Mouse (Mus musculus) naive thymus-derived CD4-positive, alpha-beta T cell, adult 2 months (primary cell): ENCODE measurements around the gene Krt77.

Experiments used
- DNase-seq: peaks from one replicate; pipeline ENCODE4 v3.0.0-alpha.2; 2011; ENCODE audit warnings: low read depth

The Krt77 gene

DNA sequence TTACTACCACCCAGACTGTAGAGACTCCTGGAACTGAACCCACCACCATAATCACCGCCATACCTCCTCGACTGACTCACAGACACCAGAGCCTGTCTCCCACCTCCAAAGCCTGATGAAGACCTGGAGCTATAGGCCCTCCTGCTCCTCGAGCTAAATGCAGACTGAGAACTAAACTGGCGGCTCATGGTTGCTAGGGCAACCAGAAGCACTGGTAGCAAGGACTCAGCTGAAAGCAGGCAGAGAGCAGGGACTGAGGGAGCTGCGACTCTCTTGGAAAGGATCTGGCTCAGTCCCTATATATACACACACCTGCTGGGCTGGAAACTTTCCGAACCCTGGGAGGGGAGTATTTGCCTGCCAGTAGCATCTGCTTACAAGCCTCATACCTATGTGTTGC lies at the start of gene Krt77:
Krt77 (minus strand) TSS at position 275 of the 400 bp plus-strand sequence.
- no peak for DNase-seq

DNA sequence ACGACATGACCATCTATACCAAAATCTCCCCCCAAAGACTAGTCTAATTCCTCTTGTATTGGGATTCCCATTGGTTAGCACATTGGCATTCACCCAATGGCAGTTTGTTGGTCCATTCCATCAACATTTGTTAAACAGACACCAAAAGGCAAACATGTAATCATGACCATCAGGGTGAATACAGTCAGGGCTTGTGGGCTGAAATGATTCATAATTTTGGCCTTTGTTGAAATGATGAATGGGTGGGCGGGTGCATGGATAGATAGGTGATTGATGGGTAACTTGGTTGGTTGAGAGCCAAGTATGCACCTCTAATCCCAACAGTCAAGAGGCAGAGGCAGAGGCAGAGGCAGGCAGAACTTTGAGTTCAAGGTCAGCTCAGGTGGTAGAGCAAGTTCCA lies 46.6 kb upstream of the Krt77 start:
- no peak for DNase-seq

DNA sequence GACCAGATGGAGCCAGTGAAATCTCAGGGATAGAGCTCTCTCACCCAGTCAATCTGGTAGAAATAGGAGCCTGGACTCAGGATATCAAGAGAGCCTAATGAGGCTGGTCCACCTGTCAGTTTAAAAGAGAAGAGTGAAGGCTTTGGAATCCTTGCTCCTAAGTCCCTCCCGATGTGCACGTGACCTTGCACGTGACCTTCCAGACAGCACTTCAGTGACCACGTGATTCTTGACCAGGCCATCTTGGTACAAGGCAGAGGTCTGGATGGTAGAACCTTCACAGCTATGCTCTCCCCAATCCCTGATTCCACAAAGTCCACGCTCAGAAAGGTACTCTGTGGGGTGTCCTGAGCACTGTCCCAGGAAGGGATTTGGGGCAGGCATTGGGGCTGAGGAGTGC lies 35.3 kb upstream of the Krt77 start:
- no peak for DNase-seq

DNA sequence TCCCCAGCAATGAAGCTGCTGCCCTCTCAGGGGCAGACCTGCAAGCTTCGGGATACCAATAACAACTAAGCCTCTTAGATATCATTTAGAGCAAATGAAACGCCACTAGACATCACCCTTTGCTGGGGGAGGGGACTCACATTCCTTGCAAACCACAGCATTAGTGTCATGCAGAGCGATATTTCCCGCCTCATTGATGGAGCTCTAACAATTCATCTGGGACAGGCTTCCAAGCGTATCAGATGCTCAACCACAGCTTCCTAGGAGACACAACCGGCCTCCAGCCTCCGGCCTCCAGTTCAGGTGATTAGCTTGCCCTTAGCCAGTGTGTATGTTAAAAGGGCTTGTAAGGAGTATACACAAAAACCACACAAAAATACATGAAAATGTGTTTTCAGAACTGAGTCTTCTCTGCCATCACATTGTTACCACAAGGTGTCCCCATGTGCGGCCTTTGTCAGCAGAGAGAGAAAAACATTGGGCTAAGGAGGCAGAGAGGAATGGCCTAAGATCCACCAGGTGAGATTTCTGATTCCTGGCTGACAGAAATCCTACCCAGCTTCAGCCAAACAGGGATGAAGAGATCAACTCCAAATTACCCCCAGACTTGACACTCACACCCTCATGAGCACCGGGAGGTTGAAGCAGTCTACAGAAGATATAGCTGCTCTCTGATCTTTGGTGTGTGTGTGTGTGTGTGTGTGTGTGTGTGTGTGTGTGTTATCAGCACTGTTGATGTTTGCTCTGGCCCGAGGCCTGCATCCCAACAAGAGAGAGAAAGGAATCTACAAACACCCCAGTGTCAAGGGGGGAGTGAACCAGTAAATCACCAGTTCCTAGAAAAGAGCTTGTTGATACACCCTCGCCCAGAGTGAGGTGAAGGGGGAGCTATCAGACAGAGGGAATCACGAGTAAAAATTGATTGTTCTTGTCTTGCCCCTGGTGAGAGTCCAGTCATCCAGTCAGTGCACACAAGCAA lies 33.0 kb upstream of the Krt77 start:
- DNase-seq, result no peak

DNA sequence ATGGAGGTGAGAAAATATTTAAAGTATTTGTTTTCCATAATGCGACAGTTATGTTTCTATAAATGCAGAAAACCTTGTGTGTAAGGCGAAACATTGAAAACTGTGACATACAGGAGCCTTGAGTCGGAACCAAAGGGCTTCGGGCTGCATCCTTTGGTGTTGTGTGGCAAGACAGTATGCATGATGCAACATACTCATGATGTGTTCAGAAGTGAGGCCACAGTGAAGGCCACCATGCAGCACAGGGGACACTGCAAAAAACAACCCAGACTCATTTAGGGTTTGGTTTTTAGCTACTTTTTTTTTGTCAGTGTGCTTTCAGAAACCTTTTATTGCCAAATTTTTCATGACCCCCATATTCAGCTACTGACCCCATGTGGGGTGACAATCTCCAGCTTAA lies 25.7 kb upstream of the Krt77 start:
- DNase-seq, result no peak

DNA sequence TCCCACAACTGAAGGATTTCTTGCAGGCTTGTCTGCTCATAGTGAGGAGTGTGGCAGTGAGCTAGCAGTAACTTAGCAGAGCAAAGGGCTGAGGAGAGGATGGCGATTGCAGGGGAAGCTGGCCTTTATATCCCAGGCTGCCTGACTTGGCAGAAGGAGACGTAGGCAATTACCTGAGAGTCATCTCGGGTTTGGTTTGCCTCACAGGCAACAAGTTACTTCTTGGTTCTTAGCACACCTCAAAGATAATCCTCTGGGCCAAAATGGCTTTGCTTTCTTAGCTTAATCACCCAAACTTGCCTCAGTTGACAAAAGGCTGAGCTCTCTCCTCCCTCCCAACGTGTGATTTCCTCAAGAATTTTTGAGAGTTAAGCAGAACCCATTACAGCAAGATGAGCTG lies 23.3 kb upstream of the Krt77 start, which contains the start of gene Krt76:
Krt76 (minus strand) TSS at position 101 of the 400 bp plus-strand sequence.
- no peak for DNase-seq

DNA sequence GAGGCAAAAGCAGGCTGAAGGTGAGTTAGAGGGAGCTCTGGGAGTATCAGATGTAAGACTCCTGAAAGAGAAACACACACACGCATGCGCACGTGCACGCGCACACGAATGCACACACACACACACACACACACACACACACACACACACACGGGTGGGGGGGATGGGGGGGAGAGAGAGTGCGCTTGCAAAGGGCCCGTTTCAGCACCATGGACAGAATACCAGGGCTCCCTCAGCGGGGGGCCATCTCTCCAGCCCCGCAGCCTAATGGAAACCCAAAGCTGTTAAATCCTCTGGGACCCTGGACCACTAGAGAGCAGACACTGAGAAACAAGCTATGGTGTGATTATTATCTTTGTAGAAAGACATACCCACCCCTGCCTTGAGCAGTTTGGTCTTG lies 10.3 kb upstream of the Krt77 start:
- DNase-seq, result no peak

DNA sequence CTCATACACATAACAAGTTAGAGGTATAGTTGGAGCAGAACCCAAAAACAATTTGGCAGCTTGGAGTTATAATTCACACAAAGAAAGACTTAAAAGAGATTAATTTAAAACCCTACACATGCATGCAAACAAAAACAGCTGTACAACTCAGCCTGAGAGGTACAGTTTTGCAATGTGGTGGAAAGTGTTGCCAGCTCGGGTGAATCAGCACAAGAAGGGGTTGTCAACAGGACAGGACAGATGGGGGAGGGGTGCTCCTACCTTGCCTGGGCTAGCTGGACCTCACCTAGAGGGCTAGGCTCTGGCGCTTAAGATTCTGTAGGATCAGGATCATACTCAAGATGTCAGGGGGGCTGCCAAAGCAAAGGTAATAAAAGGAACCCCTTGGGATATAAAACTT lies 8.5 kb upstream of the Krt77 start:
- no peak for DNase-seq

DNA sequence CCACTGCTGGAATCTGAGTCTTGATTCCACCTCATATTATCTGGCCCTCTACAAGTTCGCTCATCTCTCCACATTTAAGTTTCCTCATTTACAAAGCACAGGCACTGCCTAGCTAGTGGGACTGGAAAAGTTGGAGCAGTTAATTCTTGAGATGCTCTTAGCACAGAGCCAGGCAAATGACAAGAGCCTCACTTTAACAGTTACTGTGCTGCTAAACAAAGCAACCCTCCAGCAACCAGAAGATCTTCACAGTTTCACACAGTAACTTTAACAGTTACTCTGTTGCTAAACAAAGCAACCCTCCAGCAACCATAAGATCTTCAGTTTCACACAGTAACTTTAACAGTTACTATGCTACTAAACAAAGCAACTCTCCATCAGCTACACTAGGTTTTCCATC lies 4.9 kb upstream of the Krt77 start:
- no peak for DNase-seq

DNA sequence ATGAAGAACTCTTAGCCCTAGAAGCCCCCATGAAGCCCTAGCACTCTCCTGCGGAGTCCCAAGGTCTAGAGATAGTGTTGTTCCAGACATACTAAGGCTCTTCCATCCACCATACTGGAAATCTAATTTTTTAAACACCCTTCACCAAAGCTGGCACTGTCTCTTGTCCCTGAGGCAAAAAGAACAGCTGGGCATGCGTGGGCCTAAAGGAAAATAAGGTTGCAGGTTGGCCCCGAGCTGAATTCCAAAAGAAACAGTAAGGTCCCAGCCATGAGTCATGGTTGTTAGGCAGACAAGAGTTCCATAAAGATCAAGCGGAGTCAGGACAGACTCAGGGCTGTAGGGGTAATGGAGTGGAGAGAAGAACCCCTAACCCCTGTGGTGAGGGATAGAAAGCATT lies 3.7 kb upstream of the Krt77 start:
- no peak for DNase-seq

DNA sequence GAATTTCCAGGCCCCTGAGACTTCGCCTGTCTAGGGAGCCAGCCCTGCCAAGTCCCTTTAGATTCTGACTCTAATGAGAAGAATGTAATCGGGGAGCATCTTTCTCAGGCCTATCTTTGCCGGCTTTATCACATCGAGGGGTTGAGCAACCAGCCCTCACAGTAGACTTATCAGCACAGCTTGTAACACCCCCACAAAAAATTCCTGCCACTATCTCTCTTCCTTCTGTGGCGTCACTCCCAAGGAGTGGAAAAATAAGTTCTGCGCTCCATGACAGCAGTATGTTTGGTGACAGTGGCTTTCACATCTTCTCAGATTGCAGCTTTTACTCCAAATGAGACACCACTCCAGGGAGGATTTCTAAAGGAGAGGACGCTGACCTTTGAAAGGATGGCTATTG lies 2.8 kb downstream of the Krt77 start:
- DNase-seq, result no peak

DNA sequence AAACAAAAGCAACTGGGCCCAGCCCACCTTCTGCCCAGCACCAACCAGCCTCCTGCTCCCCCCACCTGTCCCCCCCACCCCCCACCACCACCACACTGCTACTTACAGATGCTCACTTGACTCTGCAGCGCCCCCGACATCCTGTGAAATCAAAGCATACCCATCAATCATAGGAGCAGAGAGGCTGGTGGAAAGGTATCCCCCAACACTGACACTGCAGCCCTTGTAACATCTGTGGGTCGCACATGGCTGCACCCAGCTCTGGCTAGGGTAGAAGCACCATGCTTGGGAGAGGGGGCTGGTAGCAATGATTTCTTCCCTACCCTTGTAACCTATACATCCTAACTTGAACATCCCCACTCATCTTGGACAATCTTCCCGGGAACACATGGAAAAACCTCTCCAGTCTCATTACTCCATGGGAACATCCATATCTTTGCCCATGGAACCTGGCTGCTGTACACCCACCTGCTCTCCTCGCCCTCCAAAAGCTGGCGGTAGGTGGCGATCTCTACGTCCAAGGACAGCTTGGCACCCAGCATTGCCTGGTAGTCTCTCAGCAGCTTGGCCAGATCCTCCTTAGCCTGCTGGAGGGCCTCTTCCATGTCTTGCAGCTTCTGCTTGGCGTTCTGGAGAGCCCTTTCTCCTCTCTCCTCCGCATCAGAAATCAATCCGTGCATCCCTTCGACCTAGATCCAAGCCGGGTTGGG lies 8.9 kb downstream of the Krt77 start:
- DNase-seq, result no peak

DNA sequence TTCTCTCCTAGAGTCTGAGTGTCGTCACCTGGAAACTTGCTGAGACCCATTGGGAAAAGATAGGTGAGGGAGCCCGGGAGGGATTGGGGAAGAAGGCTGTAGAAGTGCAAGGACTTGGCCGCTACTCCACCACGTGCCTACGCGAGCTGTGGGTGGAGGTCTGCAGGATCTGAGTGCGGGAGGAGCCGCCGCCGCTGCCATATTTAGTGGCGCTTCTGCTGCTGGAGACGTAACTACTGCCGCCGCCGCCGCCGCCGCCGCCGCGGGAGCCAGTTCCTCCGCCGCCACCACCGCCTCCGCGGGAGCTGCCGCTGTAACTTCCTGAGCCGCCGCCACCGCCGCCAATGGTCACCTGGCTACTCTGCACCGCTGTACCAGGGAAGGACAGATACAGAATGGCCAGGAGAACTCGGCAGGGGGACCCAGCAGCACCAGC lies 9.8 kb downstream of the Krt77 start:
- peak; percentile 9 for DNase-seq

DNA sequence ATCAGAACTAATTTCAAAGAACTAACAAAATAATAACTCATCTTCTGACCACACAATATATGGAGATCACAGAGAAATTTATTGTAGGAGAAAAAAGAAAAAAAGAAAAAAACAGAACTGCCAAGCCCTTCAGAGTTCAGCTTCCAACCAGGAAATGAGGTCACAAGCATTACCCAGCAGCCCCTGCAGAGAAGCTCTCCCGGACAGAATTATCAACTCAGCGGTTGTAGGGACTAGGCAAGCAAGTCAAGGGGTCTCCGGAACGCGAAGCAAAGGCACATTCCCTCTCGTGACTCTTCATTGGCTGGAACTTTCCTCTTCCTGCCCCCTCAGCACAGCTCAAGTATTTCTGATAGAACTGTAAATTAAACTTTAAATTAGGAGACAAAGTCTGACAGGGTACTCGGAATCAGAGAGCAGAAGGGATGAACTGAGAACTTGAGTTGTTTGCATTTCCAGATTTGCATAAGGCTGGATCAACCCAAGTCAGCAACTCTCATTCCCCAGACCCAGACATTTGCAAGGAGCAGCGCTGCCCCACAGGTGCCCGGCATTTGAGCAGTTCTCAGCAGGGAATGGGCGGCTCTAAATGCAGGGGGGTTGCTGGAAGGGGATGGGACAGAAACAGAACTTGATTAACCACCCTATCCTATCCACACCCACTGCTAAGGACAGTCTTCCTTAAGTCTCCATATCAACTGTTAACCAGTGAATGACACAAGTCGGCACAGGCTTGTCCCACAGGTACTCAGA lies 10.7 kb downstream of the Krt77 start:
- DNase-seq, result no peak

DNA sequence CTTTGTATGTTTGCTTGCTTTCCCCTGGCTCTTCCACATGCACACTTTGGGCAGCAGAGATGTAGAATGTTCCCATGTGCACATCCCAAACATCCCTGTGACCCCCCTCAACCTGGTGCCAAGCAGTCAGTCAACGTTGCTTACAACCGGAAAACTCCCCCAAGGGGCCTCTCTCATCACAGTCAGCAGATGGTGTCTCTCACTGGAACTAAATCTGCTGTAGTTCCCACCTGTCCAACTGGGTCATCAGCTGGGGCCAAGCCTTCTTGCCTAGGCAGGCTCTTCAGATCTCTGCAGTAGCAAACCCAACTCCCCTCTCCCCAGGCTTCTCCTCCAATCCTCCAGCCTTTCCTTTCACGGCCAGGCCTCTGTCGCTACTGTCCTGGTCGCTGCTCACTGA lies 12.8 kb downstream of the Krt77 start:
- no peak for DNase-seq

DNA sequence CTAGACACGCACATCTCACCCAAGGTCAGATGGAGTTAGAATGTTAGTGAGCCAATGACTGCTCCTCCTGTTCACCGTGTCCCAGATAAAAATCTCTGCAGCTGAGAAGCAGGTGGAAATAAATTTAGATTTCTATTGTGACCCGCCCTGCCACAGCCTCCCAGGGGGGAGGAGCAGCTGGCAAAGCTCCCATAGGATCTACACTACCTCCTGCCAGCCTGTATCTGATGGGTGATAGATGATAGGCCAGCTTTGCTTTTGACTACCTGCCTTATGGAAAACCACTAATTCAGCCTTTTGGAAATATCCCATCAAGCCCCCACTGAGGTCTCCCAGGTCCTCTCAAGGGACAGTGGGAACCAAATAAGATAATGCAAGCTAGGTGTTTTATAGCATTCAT lies 13.8 kb downstream of the Krt77 start:
- DNase-seq, result no peak

DNA sequence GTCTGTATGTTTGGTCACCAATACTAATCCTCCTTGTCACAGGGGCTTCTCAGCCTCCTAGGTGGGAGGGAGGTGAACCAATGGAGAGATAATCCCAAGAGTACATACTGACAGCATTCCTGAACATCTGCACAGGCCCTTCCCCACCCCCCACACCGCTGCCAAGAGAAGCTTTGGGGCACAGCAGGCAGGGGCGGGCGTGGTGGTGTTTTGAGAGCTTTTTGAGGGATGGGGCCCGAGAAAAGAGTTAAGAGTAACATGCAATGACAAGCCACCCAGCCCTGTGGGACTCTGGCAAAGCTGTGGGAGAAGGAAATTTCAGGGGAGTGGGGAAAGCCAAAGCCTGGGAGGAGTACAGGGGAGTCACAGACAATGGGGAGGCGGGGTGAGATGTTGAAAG lies 15.2 kb downstream of the Krt77 start:
- no peak for DNase-seq

DNA sequence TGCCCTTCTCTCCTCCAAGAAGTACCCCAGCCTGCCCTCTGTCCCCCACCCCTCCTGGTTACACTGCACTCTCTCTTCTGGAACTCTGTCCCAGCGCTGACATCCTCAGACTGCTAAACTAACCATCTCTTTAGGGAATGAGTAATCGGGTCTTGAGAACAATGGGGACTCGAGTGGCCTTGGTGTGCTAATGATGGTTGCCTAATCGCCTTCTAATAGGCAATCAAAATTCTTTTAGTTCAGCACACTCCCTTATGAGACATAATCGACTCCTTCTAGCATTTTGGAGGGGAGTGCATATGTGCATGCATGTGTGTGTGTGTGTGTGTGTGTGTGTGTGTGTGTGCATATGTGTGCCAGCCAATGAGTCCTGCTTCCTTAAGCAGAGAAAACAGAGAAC lies 16.9 kb downstream of the Krt77 start:
- no peak for DNase-seq

DNA sequence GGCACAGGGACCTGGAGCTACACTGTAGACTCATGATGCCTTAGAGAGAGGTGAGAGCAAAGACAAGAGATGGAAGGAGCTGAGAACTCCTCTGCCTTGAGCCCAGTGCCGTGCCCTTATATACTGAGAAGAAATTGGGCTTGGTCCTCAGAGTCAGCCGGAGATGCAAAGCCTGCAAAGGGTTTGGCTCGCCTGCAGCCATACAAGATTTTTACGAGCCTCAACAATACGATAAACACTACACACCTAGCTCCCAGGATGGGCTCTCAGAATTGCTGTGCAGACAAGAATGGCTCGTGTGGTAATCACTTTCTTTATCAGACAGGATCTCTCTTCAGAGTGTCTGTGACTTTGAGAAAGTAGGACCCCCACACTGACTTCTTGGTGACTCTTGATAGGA lies 18.8 kb downstream of the Krt77 start, which contains the start of gene Krt1:
Krt1 (minus strand) TSS at position 101 of the 400 bp plus-strand sequence.
- no peak for DNase-seq

DNA sequence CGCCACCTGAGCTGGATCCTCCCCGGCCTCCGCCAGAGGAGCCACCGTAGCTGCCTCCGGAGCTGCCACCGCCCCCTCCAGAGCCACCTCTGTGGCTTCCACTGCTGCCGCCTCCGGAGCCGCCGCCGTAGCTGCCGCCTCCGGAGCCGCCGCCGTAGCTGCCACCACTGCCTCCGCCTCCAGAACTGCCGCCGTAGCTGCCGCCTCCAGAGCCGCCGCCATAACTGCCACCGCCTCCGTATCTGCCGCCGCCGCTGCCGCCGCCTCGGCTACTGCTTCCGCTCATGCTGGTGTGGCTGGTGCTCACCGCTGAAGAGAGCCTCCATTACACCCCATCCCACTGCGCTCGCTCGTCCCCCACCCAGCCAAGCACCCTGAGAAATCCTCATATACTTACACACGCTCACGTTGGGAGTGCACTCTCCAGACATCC lies 23.5 kb downstream of the Krt77 start:
- DNase-seq, result peak; percentile 28

DNA sequence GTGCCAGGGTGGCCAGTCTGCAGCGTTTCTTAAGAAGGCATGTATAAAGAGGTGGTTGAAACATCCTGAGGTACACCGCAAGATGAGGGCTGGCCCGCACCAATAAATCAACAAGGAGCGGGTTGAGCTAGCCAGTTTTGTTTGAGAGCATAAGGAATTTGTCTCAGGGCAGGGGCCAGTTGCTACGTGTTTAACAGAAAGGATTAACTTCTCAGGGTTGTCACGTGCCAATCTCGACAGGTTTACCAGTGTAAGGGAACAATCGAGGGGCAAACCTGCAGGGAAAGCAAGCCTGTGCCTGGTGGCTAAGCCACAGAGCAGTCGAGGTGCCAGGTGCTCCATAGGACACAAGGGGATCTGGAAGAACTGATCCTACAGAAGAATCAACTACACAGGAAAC lies 26.3 kb downstream of the Krt77 start:
- no peak for DNase-seq

DNA sequence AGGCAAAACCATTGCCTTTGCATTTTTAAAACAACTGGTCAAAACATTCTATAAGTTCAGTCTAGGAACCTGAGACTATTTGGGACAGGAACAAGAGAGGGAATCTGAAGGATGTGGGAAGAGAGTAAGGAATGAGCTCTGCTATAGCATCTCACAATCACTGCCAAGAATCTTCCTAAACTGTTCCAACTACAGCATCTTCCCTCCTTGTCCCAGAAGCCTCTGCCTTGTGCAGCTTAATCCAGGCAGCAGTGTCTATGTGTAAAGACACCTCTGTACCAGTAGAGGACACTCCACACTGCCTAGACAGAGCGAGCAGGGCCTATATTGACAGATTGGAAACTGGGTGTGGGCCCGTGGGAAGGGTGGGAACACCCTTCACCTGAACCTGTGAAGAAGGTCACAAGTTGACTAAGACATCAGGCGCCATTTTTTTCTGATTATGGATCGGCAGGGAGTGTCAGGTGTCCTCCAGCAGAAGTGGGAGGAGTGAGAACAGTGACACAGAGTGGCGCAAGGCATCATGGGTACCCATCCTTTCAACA lies 34.6 kb downstream of the Krt77 start:
- DNase-seq, result no peak
